Mouse (Mus musculus): Measurements from ENCODE around the gene Msantd1. TPM values are rescaled to one million over a fixed set of nuclear protein-coding genes. Genes with fewer than 3 reads are reported as not detected.

The Msantd1 gene
- polyA plus RNA-seq, 1 experiment = 4.1 TPM

DNA sequence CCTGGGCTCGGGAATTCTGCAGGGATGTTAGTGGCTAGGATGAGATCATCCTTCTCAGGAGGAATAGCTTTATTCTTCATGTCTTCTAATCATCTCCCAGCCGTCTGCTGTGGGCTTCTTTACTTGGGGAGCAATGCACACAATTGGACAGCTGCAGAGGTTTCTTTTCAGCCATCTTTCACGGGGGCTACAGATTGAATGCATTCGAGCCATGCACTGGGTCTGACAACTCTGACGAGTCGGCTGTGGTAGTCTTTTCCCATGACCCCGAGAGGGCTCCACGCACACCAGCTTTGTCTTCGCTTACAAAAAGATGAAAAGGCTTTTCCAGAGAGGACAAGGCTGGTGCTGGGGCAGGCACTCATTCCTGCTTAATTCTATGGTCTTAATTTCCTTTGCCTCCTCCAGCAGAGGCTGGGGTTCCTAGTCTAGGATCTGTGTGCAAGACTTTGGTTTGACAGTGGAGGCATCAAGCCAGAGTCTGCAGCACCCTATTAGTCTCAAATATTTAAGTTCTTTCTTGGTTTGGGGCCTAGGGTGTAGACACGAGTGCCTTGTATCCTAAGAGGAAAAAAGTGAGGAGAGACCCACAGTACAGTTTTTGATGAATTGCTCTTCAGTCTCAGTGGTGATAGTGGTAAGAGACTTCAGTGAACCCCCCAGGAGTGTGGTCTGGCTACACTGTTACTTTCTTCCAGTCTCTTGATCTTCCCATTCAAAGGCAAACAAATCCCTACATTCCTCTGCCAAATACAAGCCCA is 34.1 kb downstream of the Msantd1 start:
- Histone ChIP-seq H3K4me1 (ENCODE audit: control insufficient read depth, insufficient read depth, low read length) (no peaks in the 10 kb centered on the region), H3K27ac (ENCODE audit: control insufficient read depth, insufficient read depth, low read depth, low read length) (no peak overlapping the region)

DNA sequence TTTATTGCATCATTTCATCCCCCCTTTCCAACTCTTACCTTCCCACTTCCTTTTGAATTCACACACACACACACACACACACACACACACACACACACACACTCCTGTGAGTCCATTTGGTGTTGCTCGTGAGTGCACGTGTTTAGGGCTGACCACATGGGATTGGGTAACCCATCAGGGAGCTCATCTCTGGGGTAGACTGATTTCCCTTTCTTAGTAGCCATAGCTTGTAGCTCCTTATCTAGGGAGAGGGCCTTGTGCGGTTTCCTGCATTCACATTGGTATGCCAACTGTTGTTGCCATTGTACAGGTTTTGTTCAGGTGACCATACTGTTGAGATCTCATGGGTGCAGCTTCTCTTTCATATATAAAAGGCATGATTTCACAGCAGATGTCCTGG is 35.6 kb downstream of the Msantd1 start:
- Histone ChIP-seq H3K36me3 (ENCODE audit: control insufficient read depth, insufficient read depth, low read length) (no peaks in the 10 kb centered on the region), H3K27ac (ENCODE audit: control insufficient read depth, insufficient read depth, low read depth, low read length) (no peak overlapping the region), H3K4me3 (ENCODE audit: control insufficient read depth, low read depth, low read length) (no peak overlapping the region), H3K27me3 (ENCODE audit: control insufficient read depth, insufficient read depth, low read length) (no peaks in the 10 kb centered on the region), H3K4me1 (ENCODE audit: control insufficient read depth, insufficient read depth, low read length) (0 out of 2 replicates have a peak, but pooled peaks cover 2% of the 10 kb centered on the region)
- no peak for TF ChIP-seq POLR2A (IDR thresholded peaks at IDR 0.05; ENCODE audit: control insufficient read depth, low read depth, low read length)
- TF ChIP-seq CTCF (IDR thresholded peaks at IDR 0.05; ENCODE audit: control insufficient read depth, insufficient read depth, insufficient replicate concordance, low read depth, low read length) = no peak

More for the DNA sequence above, 34.1 kb downstream of the Msantd1 start:
- Histone ChIP-seq H3K36me3 (ENCODE audit: control insufficient read depth, insufficient read depth, low read length) (no peaks in the 10 kb centered on the region), H3K27me3 (ENCODE audit: control insufficient read depth, insufficient read depth, low read length) (no peaks in the 10 kb centered on the region), H3K4me3 (ENCODE audit: control insufficient read depth, low read depth, low read length) (no peak overlapping the region)
- no peak for TF ChIP-seq CTCF (IDR thresholded peaks at IDR 0.05; ENCODE audit: control insufficient read depth, insufficient read depth, insufficient replicate concordance, low read depth, low read length)
- TF ChIP-seq POLR2A (IDR thresholded peaks at IDR 0.05; ENCODE audit: control insufficient read depth, low read depth, low read length) = no peak

DNA sequence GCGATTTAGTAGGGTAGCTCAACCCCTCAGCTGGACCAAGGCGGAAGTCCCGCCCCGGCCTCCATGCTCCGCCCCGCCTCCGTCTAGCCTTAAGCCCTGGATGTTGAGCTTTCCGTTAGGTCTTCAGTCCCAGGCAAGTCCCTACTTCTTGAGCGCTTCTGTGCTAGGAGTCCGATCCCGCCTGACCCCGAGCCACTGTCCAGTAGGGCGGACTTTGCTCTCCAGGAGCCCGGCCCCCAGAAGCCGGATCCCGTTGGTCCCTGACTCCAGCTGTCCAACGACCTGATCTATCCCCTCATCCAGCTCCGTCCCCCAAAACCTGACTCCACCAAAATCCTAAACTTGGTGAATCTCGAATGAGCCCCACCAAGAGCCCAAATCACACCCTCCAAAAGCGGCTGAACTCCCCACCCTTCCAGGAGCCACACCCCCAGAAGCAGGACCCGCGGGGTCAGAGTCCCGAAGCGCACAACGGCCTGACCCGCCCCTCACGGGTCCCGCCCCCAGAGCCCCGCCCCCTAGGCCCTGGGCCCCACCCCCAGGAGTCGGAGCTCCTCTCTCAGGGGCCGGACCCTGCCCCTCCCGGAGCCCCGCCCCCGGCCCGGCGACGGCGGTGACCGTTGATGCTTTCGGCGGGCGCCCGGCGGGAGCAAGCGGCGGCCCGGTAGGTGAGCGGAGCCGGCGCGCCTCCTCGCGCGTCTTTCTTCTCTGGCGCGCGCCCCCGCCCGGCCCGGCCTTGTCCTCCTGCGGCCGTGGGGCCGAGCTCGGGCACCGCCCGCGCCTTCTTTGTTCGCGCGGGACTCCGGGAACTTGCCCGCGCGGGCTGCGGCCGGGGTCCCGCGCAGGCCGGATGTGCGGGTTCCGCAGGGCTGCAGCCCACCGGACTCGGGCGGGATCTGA is 41.3 kb downstream of the Msantd1 start, which contains the start of gene Rgs12:
Rgs12 (plus strand) TSS at position 585 of the 900 bp plus-strand sequence.
- Histone ChIP-seq H3K27ac (ENCODE audit: control insufficient read depth, insufficient read depth, low read depth, low read length) (peak within 1 kb of the TSS; percentile 97), H3K36me3 (ENCODE audit: control insufficient read depth, insufficient read depth, low read length) (no peaks in the 10 kb centered on the region), H3K4me3 (ENCODE audit: control insufficient read depth, low read depth, low read length) (peak within 1 kb of the TSS; percentile 95), H3K4me1 (ENCODE audit: control insufficient read depth, insufficient read depth, low read length) (peaks cover 14% of the 10 kb centered on the region), H3K27me3 (ENCODE audit: control insufficient read depth, insufficient read depth, low read length) (no peaks in the 10 kb centered on the region)
- TF ChIP-seq POLR2A (IDR thresholded peaks at IDR 0.05; ENCODE audit: control insufficient read depth, low read depth, low read length) (peak; percentile 61; the same call in 1 of the 2 replicates), CTCF (IDR thresholded peaks at IDR 0.05; ENCODE audit: control insufficient read depth, insufficient read depth, insufficient replicate concordance, low read depth, low read length) (no peak)

DNA sequence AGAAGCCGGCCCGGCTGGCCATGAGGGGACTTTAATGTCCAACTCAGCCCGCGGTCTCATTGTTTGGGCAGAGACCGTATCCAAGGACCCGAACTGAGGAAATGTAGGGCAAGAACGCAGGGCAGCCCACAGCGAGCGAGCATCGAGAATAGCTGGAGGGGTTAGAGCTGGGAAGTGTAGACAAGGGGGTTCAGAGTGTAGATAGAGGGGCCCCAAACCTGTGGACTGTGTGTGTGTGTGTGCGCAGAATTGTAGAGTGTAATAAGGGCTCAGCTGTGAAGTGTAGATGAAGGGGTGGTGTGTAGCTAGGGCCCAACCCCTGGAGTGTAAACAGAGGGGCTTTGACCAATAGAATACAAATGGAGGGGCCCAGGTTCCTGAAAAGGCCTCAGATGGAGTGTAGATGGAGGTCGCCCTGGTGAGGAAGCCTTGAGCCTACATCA is 42.0 kb downstream of the Msantd1 start:
- peaks cover 14% of the 10 kb centered on the region for H3K4me1 ChIP-seq (ENCODE audit: control insufficient read depth, insufficient read depth, low read length)
- no peak for TF ChIP-seq CTCF (IDR thresholded peaks at IDR 0.05; ENCODE audit: control insufficient read depth, insufficient read depth, insufficient replicate concordance, low read depth, low read length)
- TF ChIP-seq POLR2A (IDR thresholded peaks at IDR 0.05; ENCODE audit: control insufficient read depth, low read depth, low read length) = no peak
- peak overlapping the region; percentile 82 for H3K27ac ChIP-seq (ENCODE audit: control insufficient read depth, insufficient read depth, low read depth, low read length)
- H3K36me3 ChIP-seq (ENCODE audit: control insufficient read depth, insufficient read depth, low read length) = no peaks in the 10 kb centered on the region
- peak overlapping the region; percentile 91 for H3K4me3 ChIP-seq (ENCODE audit: control insufficient read depth, low read depth, low read length)
- H3K27me3 ChIP-seq (ENCODE audit: control insufficient read depth, insufficient read depth, low read length) = no peaks in the 10 kb centered on the region

DNA sequence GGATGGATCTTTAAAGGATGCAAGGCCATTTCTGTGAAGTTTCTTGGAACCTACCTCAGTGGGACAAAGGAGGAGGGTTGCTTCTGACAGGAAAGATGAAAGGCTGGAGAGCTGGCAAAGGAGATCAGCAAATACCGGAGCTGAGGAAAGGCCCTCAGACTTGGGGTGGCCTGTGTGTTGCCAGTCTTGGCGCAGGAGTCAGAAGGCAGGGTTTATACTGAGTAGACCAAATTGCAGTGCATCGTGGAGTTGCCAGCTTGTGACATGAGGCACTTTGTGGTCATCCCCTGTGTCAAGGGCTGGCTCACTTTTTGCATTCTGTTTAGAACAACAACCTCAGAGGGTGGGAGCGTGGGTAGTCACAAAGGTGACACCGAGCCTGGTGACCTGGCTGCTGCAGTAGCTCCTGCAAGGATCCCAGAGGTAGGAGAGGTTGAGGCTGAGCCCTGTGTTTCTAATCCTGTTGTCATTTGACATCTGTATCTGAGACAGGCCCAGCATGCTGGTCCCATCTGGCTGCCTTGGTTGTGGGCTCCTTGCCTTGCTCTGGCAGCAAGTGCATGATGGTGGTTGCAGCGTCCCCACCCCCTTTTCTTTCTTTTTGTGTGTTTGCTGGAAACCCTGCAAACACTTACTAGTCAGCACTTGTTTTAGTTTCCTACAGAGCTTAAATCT is 42.8 kb downstream of the Msantd1 start:
- H3K4me1 ChIP-seq (ENCODE audit: control insufficient read depth, insufficient read depth, low read length) = peaks cover 14% of the 10 kb centered on the region
- no peaks in the 10 kb centered on the region for H3K27me3 ChIP-seq (ENCODE audit: control insufficient read depth, insufficient read depth, low read length)
- H3K36me3 ChIP-seq (ENCODE audit: control insufficient read depth, insufficient read depth, low read length) = no peaks in the 10 kb centered on the region
- no peak overlapping the region for H3K4me3 ChIP-seq (ENCODE audit: control insufficient read depth, low read depth, low read length)
- H3K27ac ChIP-seq (ENCODE audit: control insufficient read depth, insufficient read depth, low read depth, low read length) = no peak overlapping the region
- TF ChIP-seq POLR2A (IDR thresholded peaks at IDR 0.05; ENCODE audit: control insufficient read depth, low read depth, low read length) (no peak), CTCF (IDR thresholded peaks at IDR 0.05; ENCODE audit: control insufficient read depth, insufficient read depth, insufficient replicate concordance, low read depth, low read length) (no peak)

DNA sequence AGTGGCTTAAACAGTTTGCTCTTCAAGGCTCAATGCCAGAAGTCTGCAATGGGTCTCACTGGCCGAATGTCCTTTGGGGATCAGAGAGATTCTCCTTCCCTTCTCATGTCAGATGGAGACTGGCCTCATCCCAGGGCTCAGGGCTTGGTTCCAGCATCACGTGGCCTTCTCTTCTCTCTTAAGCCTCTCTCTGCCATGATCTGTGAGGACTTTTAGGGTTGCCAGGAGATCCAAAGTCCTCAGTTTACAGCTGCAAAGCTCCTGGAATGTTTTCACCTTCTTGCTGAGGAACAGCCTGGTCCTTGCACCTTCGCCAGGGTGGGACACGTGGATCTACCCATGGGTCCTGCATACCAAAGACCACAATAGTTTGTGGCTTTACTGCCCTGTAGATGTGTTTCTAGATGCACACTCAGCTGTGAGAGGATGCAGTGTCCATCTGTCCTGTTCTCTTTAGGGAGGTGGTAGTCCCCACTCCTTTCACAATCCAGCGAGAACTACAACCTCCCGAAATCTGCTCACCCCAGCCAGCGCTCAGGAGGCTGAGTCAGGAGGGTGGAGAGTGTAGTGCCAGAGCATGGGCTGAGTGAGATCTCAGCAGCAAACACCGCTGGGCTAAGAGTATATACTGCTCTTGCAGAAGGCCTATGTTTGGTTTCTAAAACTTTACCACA is 43.5 kb downstream of the Msantd1 start:
- no peak overlapping the region for H3K4me3 ChIP-seq (ENCODE audit: control insufficient read depth, low read depth, low read length)
- no peaks in the 10 kb centered on the region for H3K36me3 ChIP-seq (ENCODE audit: control insufficient read depth, insufficient read depth, low read length)
- TF ChIP-seq POLR2A (IDR thresholded peaks at IDR 0.05; ENCODE audit: control insufficient read depth, low read depth, low read length) = no peak
- no peak for TF ChIP-seq CTCF (IDR thresholded peaks at IDR 0.05; ENCODE audit: control insufficient read depth, insufficient read depth, insufficient replicate concordance, low read depth, low read length)
- peaks cover 14% of the 10 kb centered on the region for H3K4me1 ChIP-seq (ENCODE audit: control insufficient read depth, insufficient read depth, low read length)
- no peak overlapping the region for H3K27ac ChIP-seq (ENCODE audit: control insufficient read depth, insufficient read depth, low read depth, low read length)
- H3K27me3 ChIP-seq (ENCODE audit: control insufficient read depth, insufficient read depth, low read length) = no peaks in the 10 kb centered on the region
